Mouse (Mus musculus): Measurements from ENCODE around the gene BC049352.

- no peak for TF ChIP-seq CTCF (IDR thresholded peaks at IDR 0.05; ENCODE audit: borderline replicate concordance, extremely low read depth, insufficient read depth, insufficient read length)
- no peak for TF ChIP-seq POLR2A (IDR thresholded peaks at IDR 0.05; ENCODE audit: borderline replicate concordance, extremely low read depth, insufficient read depth, insufficient read length, poor library complexity, severe bottlenecking)
These were observed 99.1 kb downstream of the BC049352 start for GRCm38 (mm10) chr9:45280891-45281290.

Data from brain, embryonic 14.5 days (tissue).